Mouse (Mus musculus): ENCODE results near the gene Mras.

Gene Mras

GRCm38 (mm10) chr9:99416809-99417208, 20.4 kb downstream of the Mras start:
- no peak for DNase-seq (ENCODE audit: low spot score in 2 of 2)

GRCm38 (mm10) chr9:99411785-99412184, 25.4 kb downstream of the Mras start:
- no peak for DNase-seq (ENCODE audit: low spot score in 2 of 2)

- DNase-seq (ENCODE audit: low spot score in 2 of 2): no peak
These were observed 26.1 kb downstream of the Mras start for GRCm38 (mm10) chr9:99411093-99411492.

GRCm38 (mm10) chr9:99409280-99409679, 27.9 kb downstream of the Mras start:
- no peak for DNase-seq (ENCODE audit: low spot score in 2 of 2)

- no peak for DNase-seq (ENCODE audit: low spot score in 2 of 2)
These were observed 35.8 kb downstream of the Mras start for GRCm38 (mm10) chr9:99401288-99401974.

- no peak for DNase-seq (ENCODE audit: low spot score in 2 of 2)
These were observed 36.4 kb downstream of the Mras start for GRCm38 (mm10) chr9:99400781-99401180.

- no peak for DNase-seq (ENCODE audit: low spot score in 2 of 2)
These were observed 39.9 kb downstream of the Mras start for GRCm38 (mm10) chr9:99397056-99397815.

GRCm38 (mm10) chr9:99394366-99394765, 42.8 kb downstream of the Mras start:
- DNase-seq (ENCODE audit: low spot score in 2 of 2): no peak

- no peak for DNase-seq (ENCODE audit: low spot score in 2 of 2)
These were observed 44.0 kb downstream of the Mras start for GRCm38 (mm10) chr9:99393146-99393545.

GRCm38 (mm10) chr9:99391557-99391956, 45.6 kb downstream of the Mras start:
- DNase-seq (ENCODE audit: low spot score in 2 of 2): no peak

GRCm38 (mm10) chr9:99390716-99391115, 46.5 kb downstream of the Mras start:
- no peak for DNase-seq (ENCODE audit: low spot score in 2 of 2)

GRCm38 (mm10) chr9:99390201-99390600, 47.0 kb downstream of the Mras start:
- DNase-seq (ENCODE audit: low spot score in 2 of 2): no peak

GRCm38 (mm10) chr9:99389506-99389905, 47.7 kb downstream of the Mras start:
- no peak for DNase-seq (ENCODE audit: low spot score in 2 of 2)

GRCm38 (mm10) chr9:99388856-99389255, 48.3 kb downstream of the Mras start:
- DNase-seq (ENCODE audit: low spot score in 2 of 2): no peak

GRCm38 (mm10) chr9:99388078-99388477, 49.1 kb downstream of the Mras start:
- no peak for DNase-seq (ENCODE audit: low spot score in 2 of 2)

- no peak for DNase-seq (ENCODE audit: low spot score in 2 of 2)
These were observed 54.6 kb downstream of the Mras start for GRCm38 (mm10) chr9:99382556-99382955.

GRCm38 (mm10) chr9:99379194-99379593, 58.0 kb downstream of the Mras start:
- DNase-seq (ENCODE audit: low spot score in 2 of 2): no peak

- no peak for DNase-seq (ENCODE audit: low spot score in 2 of 2)
These were observed 60.4 kb downstream of the Mras start for GRCm38 (mm10) chr9:99376591-99377418.

- DNase-seq (ENCODE audit: low spot score in 2 of 2): no peak
These were observed 68.8 kb downstream of the Mras start for GRCm38 (mm10) chr9:99368431-99368830.

GRCm38 (mm10) chr9:99365906-99366305, 71.3 kb downstream of the Mras start:
- DNase-seq (ENCODE audit: low spot score in 2 of 2): no peak

GRCm38 (mm10) chr9:99363076-99363475, 74.1 kb downstream of the Mras start:
- no peak for DNase-seq (ENCODE audit: low spot score in 2 of 2)

- DNase-seq (ENCODE audit: low spot score in 2 of 2): no peak
These were observed 75.2 kb downstream of the Mras start for GRCm38 (mm10) chr9:99361946-99362345.
